7 mouse cellular contexts compared by ENCODE assay signal in genomic region chr7:62348106-62348803, GRCm38 (mm10). TPM values are rescaled to one million over a fixed set of nuclear protein-coding genes. Genes with fewer than 3 reads are reported as not detected.
DNase-seq lines count a peak whose midpoint lies in the region; ATAC-seq and TF ChIP-seq lines count a peak whose summit lies in the region.

No protein-coding gene starts in this region.

- no peak overlapping the region for H3K27ac ChIP-seq in embryonic fibroblast, embryonic 13.5 days (ENCODE audit: insufficient read depth, low read length)
- H3K27ac ChIP-seq in heart, embryonic 11.5 days (ENCODE audit: low read depth, low read length): no peak overlapping the region
- no peak overlapping the region for H3K27ac ChIP-seq in kidney, embryonic 15.5 days
- H3K27ac ChIP-seq in limb, embryonic 13.5 days: peak overlapping the region; percentile 33; the same call in 1 of the 2 replicates
- H3K27ac ChIP-seq in midbrain, embryonic 16.5 days (ENCODE audit: low read length): peak overlapping the region; percentile 87
- H3K27ac ChIP-seq in stomach, postnatal 0 days (replicated peaks): no peak overlapping the region; the same call in 1 of the 2 replicates

- H3K4me3 ChIP-seq in embryonic fibroblast, embryonic 13.5 days (ENCODE audit: insufficient read depth, low read length): peak overlapping the region; percentile 48
- H3K4me3 ChIP-seq in heart, embryonic 11.5 days (ENCODE audit: low read depth, low read length): peak overlapping the region; percentile 53
- peak overlapping the region; percentile 58 for H3K4me3 ChIP-seq in kidney, embryonic 15.5 days (replicated peaks)
- peak overlapping the region; percentile 56 for H3K4me3 ChIP-seq in limb, embryonic 13.5 days
- H3K4me3 ChIP-seq in midbrain, embryonic 16.5 days (ENCODE audit: low read depth, low read length): peak overlapping the region; percentile 65
- peak overlapping the region; percentile 42 for H3K4me3 ChIP-seq in stomach, postnatal 0 days (ENCODE audit: low read depth, low read length)

- TF ChIP-seq POLR2A in embryonic fibroblast, embryonic 13.5 days (IDR thresholded peaks at IDR 0.05; ENCODE audit: low read depth, low read length): peak; percentile 93

- WGBS in heart, embryonic 11.5 days (ENCODE audit: insufficient replicate concordance): 6% methylated on average over 42 of the region's 42 CpGs
- 18% methylated on average over 42 of the region's 42 CpGs for WGBS in kidney, embryonic 15.5 days
- WGBS in limb, embryonic 13.5 days: 14% methylated on average over 42 of the region's 42 CpGs
- 20% methylated on average over 42 of the region's 42 CpGs for WGBS in midbrain, embryonic 16.5 days
- WGBS in stomach, postnatal 0 days: 12% methylated on average over 38 of the region's 42 CpGs

- no peaks in the 10 kb centered on the region for H3K27me3 ChIP-seq in heart, embryonic 11.5 days (ENCODE audit: control insufficient read depth, insufficient read depth, low read length)
- no peaks in the 10 kb centered on the region for H3K27me3 ChIP-seq in kidney, embryonic 15.5 days
- H3K27me3 ChIP-seq in limb, embryonic 13.5 days: no peaks in the 10 kb centered on the region
- H3K27me3 ChIP-seq in midbrain, embryonic 16.5 days (ENCODE audit: control insufficient read depth, insufficient read depth, low read depth, low read length): no peaks in the 10 kb centered on the region
- no peaks in the 10 kb centered on the region for H3K27me3 ChIP-seq in stomach, postnatal 0 days (ENCODE audit: control insufficient read depth, insufficient read depth, low read length)

- no peaks in the 10 kb centered on the region for H3K4me1 ChIP-seq in embryonic fibroblast, embryonic 13.5 days (ENCODE audit: control insufficient read depth, insufficient read depth, low read length)
- H3K4me1 ChIP-seq in heart, embryonic 11.5 days (ENCODE audit: control insufficient read depth, insufficient read depth, low read length): no peaks in the 10 kb centered on the region
- H3K4me1 ChIP-seq in kidney, embryonic 15.5 days: peaks cover 6% of the 10 kb centered on the region; the same call in 1 of the 2 replicates
- no peaks in the 10 kb centered on the region for H3K4me1 ChIP-seq in limb, embryonic 13.5 days
- H3K4me1 ChIP-seq in midbrain, embryonic 16.5 days (ENCODE audit: control insufficient read depth, insufficient read depth, low read length): 0 out of 2 replicates have a peak, but pooled peaks cover 2% of the 10 kb centered on the region
- H3K4me1 ChIP-seq in stomach, postnatal 0 days (replicated peaks; ENCODE audit: control insufficient read depth, insufficient read depth): no peaks in the 10 kb centered on the region

- no peak for TF ChIP-seq EP300 in stomach, postnatal 0 days (optimal IDR thresholded peaks at IDR 0.05)

- peak overlapping the region; percentile 56 for H3K9ac ChIP-seq in heart, embryonic 11.5 days (ENCODE audit: low read depth, low read length)
- peak overlapping the region; percentile 61 for H3K9ac ChIP-seq in kidney, embryonic 15.5 days
- H3K9ac ChIP-seq in limb, embryonic 13.5 days: peak overlapping the region; percentile 74
- peak overlapping the region; percentile 68 for H3K9ac ChIP-seq in midbrain, embryonic 16.5 days (ENCODE audit: low read depth, low read length)
- H3K9ac ChIP-seq in stomach, postnatal 0 days (ENCODE audit: low read length): peak overlapping the region; percentile 52

- no peaks in the 10 kb centered on the region for H3K36me3 ChIP-seq in heart, embryonic 11.5 days (ENCODE audit: control insufficient read depth, insufficient read depth, low read length)
- no peaks in the 10 kb centered on the region for H3K36me3 ChIP-seq in kidney, embryonic 15.5 days
- H3K36me3 ChIP-seq in limb, embryonic 13.5 days: no peaks in the 10 kb centered on the region
- H3K36me3 ChIP-seq in midbrain, embryonic 16.5 days (ENCODE audit: control insufficient read depth, insufficient read depth, low read length): no peaks in the 10 kb centered on the region
- H3K36me3 ChIP-seq in stomach, postnatal 0 days (ENCODE audit: control insufficient read depth, insufficient read depth, low read length): no peaks in the 10 kb centered on the region

- no peak for TF ChIP-seq CTCF in embryonic fibroblast, embryonic 13.5 days (IDR thresholded peaks at IDR 0.05; ENCODE audit: borderline replicate concordance, insufficient read depth, low read length)
- no peak for TF ChIP-seq CTCF in stomach, postnatal 0 days (IDR thresholded peaks at IDR 0.05; ENCODE audit: low read depth)

- H3K4me2 ChIP-seq in heart, embryonic 11.5 days: peak overlapping the region; percentile 65
- H3K4me2 ChIP-seq in kidney, embryonic 15.5 days: peak overlapping the region; percentile 73
- H3K4me2 ChIP-seq in limb, embryonic 13.5 days (replicated peaks): peak overlapping the region; percentile 71
- peak overlapping the region; percentile 74 for H3K4me2 ChIP-seq in midbrain, embryonic 16.5 days (ENCODE audit: low read length)
- peak overlapping the region; percentile 55 for H3K4me2 ChIP-seq in stomach, postnatal 0 days (replicated peaks; ENCODE audit: low read depth)

- peak; percentile 87 for ATAC-seq in heart, embryonic 11.5 days (replicated peaks; ENCODE audit: insufficient number of reproducible peaks, low FRiP score, low TSS enrichment)
- ATAC-seq in kidney, embryonic 15.5 days (replicated peaks; ENCODE audit: low FRiP score): peak; percentile 99
- ATAC-seq in limb, embryonic 13.5 days (ENCODE audit: low FRiP score, low read depth): peak; percentile 96
- peak; percentile 95 for ATAC-seq in midbrain, embryonic 16.5 days
- ATAC-seq in stomach, postnatal 0 days (ENCODE audit: low FRiP score, low TSS enrichment): peak; percentile 91

- DNase-seq in c-Kit-positive CD71-negative TER-119-negative erythroid progenitor cells, embryonic 14.5 days (ENCODE audit: low read depth): peak; percentile 5
- DNase-seq in stomach, postnatal 0 days (ENCODE audit: low spot score): peak; percentile 65

- H3K9me3 ChIP-seq in heart, embryonic 11.5 days (replicated peaks; ENCODE audit: control insufficient read depth, low read length): peaks cover 5% of the 10 kb centered on the region; the same call in 1 of the 2 replicates
- no peaks in the 10 kb centered on the region for H3K9me3 ChIP-seq in kidney, embryonic 15.5 days (replicated peaks)
- H3K9me3 ChIP-seq in limb, embryonic 13.5 days: peaks cover 8% of the 10 kb centered on the region; the same call in 1 of the 2 replicates
- peaks cover 2% of the 10 kb centered on the region; the same call in 1 of the 2 replicates for H3K9me3 ChIP-seq in midbrain, embryonic 16.5 days (replicated peaks; ENCODE audit: control insufficient read depth, low read length, poor library complexity, severe bottlenecking)
- no peaks in the 10 kb centered on the region for H3K9me3 ChIP-seq in stomach, postnatal 0 days (ENCODE audit: control insufficient read depth, low read length)

RNA-seq across cellular contexts. Expression of gene Ndn, which starts 1.9 kb away (rescaled TPM):
- polyA plus RNA-seq in embryonic fibroblast, embryonic 13.5 days (2011; ENCODE audit: insufficient read length, low read depth, missing spikeins): 25.7 and 27.0 TPM in 2 replicates
- 72.8 and 83.9 TPM in 2 replicates for polyA plus RNA-seq in heart, embryonic 11.5 days (2014; fragmentation: Nextera tagmentation; extraction: Ambion mirVana)
- 74.4 and 85.4 TPM in 2 replicates for polyA plus RNA-seq in kidney, embryonic 15.5 days (2015; fragmentation: Nextera tagmentation; extraction: Ambion mirVana)
- polyA plus RNA-seq in limb, embryonic 13.5 days (2015; fragmentation: Nextera tagmentation; extraction: Ambion mirVana): 123 and 124 TPM in 2 replicates
- polyA plus RNA-seq in midbrain, embryonic 16.5 days (2015; fragmentation: Nextera tagmentation; extraction: Ambion mirVana): 796 and 800 TPM in 2 replicates
- polyA plus RNA-seq in stomach, postnatal 0 days (2015; fragmentation: Nextera tagmentation; extraction: Ambion mirVana): 34.7 and 35.8 TPM in 2 replicates

RNA-seq across cellular contexts. Expression of gene Magel2, which starts 28.6 kb away (rescaled TPM):
- polyA plus RNA-seq in embryonic fibroblast, embryonic 13.5 days (2011; ENCODE audit: insufficient read length, low read depth, missing spikeins): not detected in 2 replicates
- polyA plus RNA-seq in heart, embryonic 11.5 days (2014; fragmentation: Nextera tagmentation; extraction: Ambion mirVana): 0.51 and 0.93 TPM in 2 replicates
- 0.87 and 1.2 TPM in 2 replicates for polyA plus RNA-seq in kidney, embryonic 15.5 days (2015; fragmentation: Nextera tagmentation; extraction: Ambion mirVana)
- polyA plus RNA-seq in limb, embryonic 13.5 days (2015; fragmentation: Nextera tagmentation; extraction: Ambion mirVana): 5.0 and 5.4 TPM in 2 replicates
- 22.4 and 26.1 TPM in 2 replicates for polyA plus RNA-seq in midbrain, embryonic 16.5 days (2015; fragmentation: Nextera tagmentation; extraction: Ambion mirVana)
- 0.18 and 0.19 TPM in 2 replicates for polyA plus RNA-seq in stomach, postnatal 0 days (2015; fragmentation: Nextera tagmentation; extraction: Ambion mirVana)

Comparison
In these comparisons a context has a peak if more than half of its experiments do, and no peak if none do; other contexts are left out.
1. H3K27ac ChIP-seq: peak in limb, embryonic 13.5 days (single experiment) and midbrain, embryonic 16.5 days (single experiment); none in embryonic fibroblast, embryonic 13.5 days (single experiment), heart, embryonic 11.5 days (single experiment), kidney, embryonic 15.5 days (single experiment) and stomach, postnatal 0 days (single experiment).
2. Peak in every context shown above with its lines, with median percentiles within 50 percentile points of each other: H3K4me3 ChIP-seq, ATAC-seq, H3K4me2 ChIP-seq and H3K9ac ChIP-seq.